Mouse (Mus musculus): ENCODE results near the gene Olfr1241. TPM values are rescaled to one million over a fixed set of nuclear protein-coding genes. Genes with fewer than 3 reads are reported as not detected.

Olfr1241 gene
- not detected in 2 replicates for polyA plus RNA-seq (2015; fragmentation: Nextera tagmentation; extraction: Ambion mirVana)

GRCm38 (mm10) chr2:89487026-89487425 is at the start of gene Olfr1241:
Gene Olfr1241 (minus strand): TSS chr2:89487126.
- Histone ChIP-seq H3K27ac (ENCODE audit: low read length) (no peak within 1 kb of the TSS), H3K9ac (replicated peaks; ENCODE audit: low read depth) (no peak within 1 kb of the TSS), H3K4me3 (ENCODE audit: low read depth, low read length) (no peak within 1 kb of the TSS), H3K4me1 (ENCODE audit: insufficient read depth, low read depth, low read length) (no peaks in the 10 kb centered on the region), H3K9me3 (ENCODE audit: low read length) (no peaks in the 10 kb centered on the region), H3K27me3 (replicated peaks; ENCODE audit: insufficient read depth, low read length) (no peaks in the 10 kb centered on the region), H3K36me3 (ENCODE audit: insufficient read depth, low read length) (no peaks in the 10 kb centered on the region), H3K4me2 (replicated peaks; ENCODE audit: low read depth, low read length) (no peak within 1 kb of the TSS)
- TF ChIP-seq EP300 (IDR thresholded peaks at IDR 0.05) (no peak), CTCF (IDR thresholded peaks at IDR 0.05) (no peak)
- ATAC-seq (no peak), DNase-seq (ENCODE audit: low spot score) (no peak)

- Histone ChIP-seq H3K27me3 (replicated peaks; ENCODE audit: insufficient read depth, low read length) (no peaks in the 10 kb centered on the region), H3K9me3 (ENCODE audit: low read length) (no peaks in the 10 kb centered on the region), H3K36me3 (ENCODE audit: insufficient read depth, low read length) (no peaks in the 10 kb centered on the region), H3K27ac (ENCODE audit: low read length) (no peak within 1 kb of the TSS), H3K4me2 (replicated peaks; ENCODE audit: low read depth, low read length) (no peak within 1 kb of the TSS), H3K4me1 (ENCODE audit: insufficient read depth, low read depth, low read length) (no peaks in the 10 kb centered on the region), H3K9ac (replicated peaks; ENCODE audit: low read depth) (no peak within 1 kb of the TSS), H3K4me3 (ENCODE audit: low read depth, low read length) (no peak within 1 kb of the TSS)
- ATAC-seq (no peak), DNase-seq (ENCODE audit: low spot score) (no peak)
- no peak for TF ChIP-seq EP300 (IDR thresholded peaks at IDR 0.05)
- 69% methylated on average over 1 of the region's 1 CpGs for WGBS
Measured at GRCm38 (mm10) chr2:89531387-89531786, 44.5 kb upstream of the Olfr1241 start, which contains the start of gene Olfr1243. Gene Olfr1243 (minus strand): TSS chr2:89531487.

GRCm38 (mm10) chr2:89498235-89498634 is 11.3 kb upstream of the Olfr1241 start, which contains the start of gene Olfr1242:
Gene Olfr1242 (minus strand): TSS chr2:89498335.
- Histone ChIP-seq H3K4me3 (ENCODE audit: low read depth, low read length) (no peak within 1 kb of the TSS), H3K36me3 (ENCODE audit: insufficient read depth, low read length) (no peaks in the 10 kb centered on the region), H3K4me1 (ENCODE audit: insufficient read depth, low read depth, low read length) (no peaks in the 10 kb centered on the region), H3K9ac (replicated peaks; ENCODE audit: low read depth) (no peak within 1 kb of the TSS), H3K27ac (ENCODE audit: low read length) (no peak within 1 kb of the TSS), H3K27me3 (replicated peaks; ENCODE audit: insufficient read depth, low read length) (no peaks in the 10 kb centered on the region), H3K4me2 (replicated peaks; ENCODE audit: low read depth, low read length) (no peak within 1 kb of the TSS), H3K9me3 (ENCODE audit: low read length) (no peaks in the 10 kb centered on the region)
- 58% methylated on average over 1 of the region's 1 CpGs for WGBS
- DNase-seq (ENCODE audit: low spot score) (no peak), ATAC-seq (no peak)
- TF ChIP-seq EP300 (IDR thresholded peaks at IDR 0.05) = no peak
- no peak for TF ChIP-seq CTCF (IDR thresholded peaks at IDR 0.05)

- Histone ChIP-seq H3K9ac (replicated peaks; ENCODE audit: low read depth) (no peak within 1 kb of the TSS), H3K36me3 (ENCODE audit: insufficient read depth, low read length) (no peaks in the 10 kb centered on the region), H3K4me1 (ENCODE audit: insufficient read depth, low read depth, low read length) (no peaks in the 10 kb centered on the region), H3K27ac (ENCODE audit: low read length) (no peak within 1 kb of the TSS), H3K27me3 (replicated peaks; ENCODE audit: insufficient read depth, low read length) (no peaks in the 10 kb centered on the region), H3K9me3 (ENCODE audit: low read length) (no peaks in the 10 kb centered on the region), H3K4me2 (replicated peaks; ENCODE audit: low read depth, low read length) (no peak within 1 kb of the TSS), H3K4me3 (ENCODE audit: low read depth, low read length) (no peak within 1 kb of the TSS)
- ATAC-seq (no peak), DNase-seq (ENCODE audit: low spot score) (no peak)
- TF ChIP-seq CTCF (IDR thresholded peaks at IDR 0.05) = no peak
- no peak for TF ChIP-seq EP300 (IDR thresholded peaks at IDR 0.05)
- 70% methylated on average over 3 of the region's 3 CpGs for WGBS
Measured at GRCm38 (mm10) chr2:89442900-89443299, 44.0 kb downstream of the Olfr1241 start, which contains the start of gene Olfr1240. Gene Olfr1240 (minus strand): TSS chr2:89443000.

Other genes with a start within 250 kb of the Olfr1241 start
- not detected in 2 replicates for gene Olfr1228, start 233.1 kb downstream of the Olfr1241 start, polyA plus RNA-seq (2015; fragmentation: Nextera tagmentation; extraction: Ambion mirVana)
- not detected in 2 replicates for gene Olfr1229, start 199.1 kb downstream of the Olfr1241 start, polyA plus RNA-seq (2015; fragmentation: Nextera tagmentation; extraction: Ambion mirVana)
- not detected in 2 replicates for gene Olfr1230, start 189.9 kb downstream of the Olfr1241 start, polyA plus RNA-seq (2015; fragmentation: Nextera tagmentation; extraction: Ambion mirVana)
- not detected in 2 replicates for gene Olfr1231, start 180.1 kb downstream of the Olfr1241 start, polyA plus RNA-seq (2015; fragmentation: Nextera tagmentation; extraction: Ambion mirVana)
- not detected in 2 replicates for gene Olfr1232, start 157.5 kb downstream of the Olfr1241 start, polyA plus RNA-seq (2015; fragmentation: Nextera tagmentation; extraction: Ambion mirVana)
- not detected in 2 replicates for gene Olfr1233, start 144.7 kb downstream of the Olfr1241 start, polyA plus RNA-seq (2015; fragmentation: Nextera tagmentation; extraction: Ambion mirVana)
- gene Olfr1234, start 122.3 kb downstream of the Olfr1241 start, polyA plus RNA-seq (2015; fragmentation: Nextera tagmentation; extraction: Ambion mirVana) = not detected in 2 replicates
- gene Olfr1238, start 77.5 kb downstream of the Olfr1241 start, polyA plus RNA-seq (2015; fragmentation: Nextera tagmentation; extraction: Ambion mirVana) = not detected in 2 replicates
- gene Olfr1239, start 66.7 kb downstream of the Olfr1241 start, polyA plus RNA-seq (2015; fragmentation: Nextera tagmentation; extraction: Ambion mirVana) = not detected in 2 replicates
- gene Olfr1240, start 44.1 kb downstream of the Olfr1241 start, polyA plus RNA-seq (2015; fragmentation: Nextera tagmentation; extraction: Ambion mirVana) = not detected in 2 replicates
- not detected in 2 replicates for gene Olfr1242, start 11.2 kb upstream of the Olfr1241 start, polyA plus RNA-seq (2015; fragmentation: Nextera tagmentation; extraction: Ambion mirVana)
- gene Olfr1243, start 44.4 kb upstream of the Olfr1241 start, polyA plus RNA-seq (2015; fragmentation: Nextera tagmentation; extraction: Ambion mirVana) = not detected in 2 replicates
- gene Olfr1245, start 91.3 kb upstream of the Olfr1241 start, polyA plus RNA-seq (2015; fragmentation: Nextera tagmentation; extraction: Ambion mirVana) = not detected in 2 replicates
- gene Olfr1246, start 106.0 kb upstream of the Olfr1241 start, polyA plus RNA-seq (2015; fragmentation: Nextera tagmentation; extraction: Ambion mirVana) = not detected in 2 replicates
- not detected in 2 replicates for gene Olfr1247, start 127.0 kb upstream of the Olfr1241 start, polyA plus RNA-seq (2015; fragmentation: Nextera tagmentation; extraction: Ambion mirVana)
- gene Olfr1248, start 131.1 kb upstream of the Olfr1241 start, polyA plus RNA-seq (2015; fragmentation: Nextera tagmentation; extraction: Ambion mirVana) = not detected in 2 replicates
- gene Olfr1249, start 147.9 kb upstream of the Olfr1241 start, polyA plus RNA-seq (2015; fragmentation: Nextera tagmentation; extraction: Ambion mirVana) = not detected in 2 replicates
- not detected in 2 replicates for gene Olfr1250, start 174.3 kb upstream of the Olfr1241 start, polyA plus RNA-seq (2015; fragmentation: Nextera tagmentation; extraction: Ambion mirVana)
- gene Olfr1251, start 184.8 kb upstream of the Olfr1241 start, polyA plus RNA-seq (2015; fragmentation: Nextera tagmentation; extraction: Ambion mirVana) = not detected in 2 replicates
- not detected in 2 replicates for gene Olfr1252, start 237.9 kb upstream of the Olfr1241 start, polyA plus RNA-seq (2015; fragmentation: Nextera tagmentation; extraction: Ambion mirVana)